Mouse (Mus musculus) hindbrain, embryonic 12.5 days (tissue): ENCODE measurements at regions not wholly inside any gene's neighbourhood (a gene's known extent, or its start where the extent isn't known, plus 50 kb on each side); places are given as distances from the start of the nearest gene placed in this dataset.
A peak's percentile ranks its signal among the peaks of the same experiment; 100 is the strongest.
"Not testable (repeated sequence)": the region's sequence is repeated elsewhere in the genome, so short reads cannot be mapped to it uniquely, and the experiment has no call there.

Experiments used
- ATAC-seq: fragments of 200-750 bp; cut with Nextera tagmentation; 2 replicates; pipeline ENCODE4 v1.8.0; 2017; ENCODE audit warnings: moderate TSS enrichment; ENCODE audit not compliant: low FRiP score
- H3K27ac ChIP-seq: fragments of 300-500 bp; sonication (generic); 2 replicates; pipeline ENCODE4 v1.5.1; 2016; ENCODE audit warnings: mild to moderate bottlenecking
- H3K27me3 ChIP-seq: fragments of 300-500 bp; sonication (generic); 2 replicates; pipeline ENCODE4 v1.6.1; 2016; ENCODE audit warnings: mild to moderate bottlenecking
- H3K36me3 ChIP-seq: fragments of 300-500 bp; sonication (generic); 2 replicates; pipeline ENCODE4 v1.6.1; 2016; ENCODE audit warnings: mild to moderate bottlenecking
- H3K4me1 ChIP-seq: fragments of 300-500 bp; sonication (generic); 2 replicates; pipeline ENCODE4 v1.6.1; 2016
- H3K4me2 ChIP-seq: fragments of 300-500 bp; sonication (generic); replicated peaks from 2 replicates; pipeline ENCODE4 v1.6.1; 2016; ENCODE audit warnings: mild to moderate bottlenecking
- H3K4me3 ChIP-seq: fragments of 300-500 bp; sonication (generic); 2 replicates; pipeline ENCODE4 v1.5.1; 2016; ENCODE audit warnings: mild to moderate bottlenecking
- H3K9ac ChIP-seq: fragments of 300-500 bp; sonication (generic); 2 replicates; pipeline ENCODE4 v1.6.1; 2016; ENCODE audit warnings: mild to moderate bottlenecking, moderate library complexity
- H3K9me3 ChIP-seq: fragments of 300-500 bp; sonication (generic); replicated peaks from 2 replicates; pipeline ENCODE4 v1.6.1; 2016; ENCODE audit warnings: mild to moderate bottlenecking
- WGBS: fragments of 180-500 bp; shearing (Covaris S2); methylation state at CpG from one replicate; pipeline ENCODE4 v1.1.7; 2016; 5-methylcytosine and 5-hydroxymethylcytosine counted together

- H3K4me2 ChIP-seq: no peak overlapping the region
- no peak; the same call in 1 of the 2 replicates for ATAC-seq
- WGBS: 51% methylated on average over 6 of the region's 6 CpGs
- no peaks in the 10 kb centered on the region for H3K27me3 ChIP-seq
- no peaks in the 10 kb centered on the region for H3K36me3 ChIP-seq
- no peak overlapping the region for H3K9ac ChIP-seq
- H3K9me3 ChIP-seq: no peaks in the 10 kb centered on the region
- H3K4me1 ChIP-seq: no peaks in the 10 kb centered on the region
- no peak overlapping the region for H3K4me3 ChIP-seq
- H3K27ac ChIP-seq: no peak overlapping the region
Measured at GRCm38 (mm10) chr5:60228966-60229365, 1579.7 kb upstream of the G6pd2 start.

DNA sequence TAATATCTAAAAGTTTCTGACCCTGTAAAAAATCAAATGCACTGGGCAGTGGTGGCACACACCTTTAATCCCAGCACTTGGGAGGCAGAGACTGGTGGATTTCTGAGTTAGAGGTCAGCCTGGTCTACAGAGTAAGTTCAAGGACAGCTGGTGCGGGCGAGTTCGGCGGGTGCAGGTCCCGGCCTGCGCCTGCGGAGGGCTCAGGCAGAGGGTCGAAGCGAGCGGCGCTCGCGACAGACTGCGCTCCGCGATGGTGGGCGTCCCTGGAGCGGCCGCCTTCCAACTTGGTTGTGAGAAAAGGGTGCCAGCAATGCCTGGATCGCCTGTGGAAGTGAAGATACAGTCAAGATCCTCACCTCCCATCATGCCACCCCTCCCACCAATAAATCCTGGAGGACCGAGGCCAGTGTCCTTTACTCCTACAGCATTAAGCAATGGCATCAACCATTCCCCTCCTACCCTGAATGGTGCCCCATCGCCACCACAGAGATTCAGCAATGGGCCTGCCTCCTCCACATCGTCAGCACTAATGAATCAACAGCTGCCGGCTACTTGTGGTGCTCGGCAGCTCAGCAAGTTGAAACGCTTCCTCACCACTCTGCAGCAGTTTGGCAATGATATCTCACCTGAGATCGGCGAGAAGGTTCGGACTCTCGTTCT, 1577.3 kb upstream of the G6pd2 start:
- Histone ChIP-seq H3K4me2 (peak overlapping the region; percentile 42), H3K4me3 (peak overlapping the region; percentile 14; the same call in 1 of the 2 replicates)
- not testable (repeated sequence) for H3K9ac ChIP-seq, H3K27ac ChIP-seq, H3K27me3 ChIP-seq, H3K9me3 ChIP-seq, H3K4me1 ChIP-seq, H3K36me3 ChIP-seq
- WGBS: 13% methylated on average over 30 of the region's 30 CpGs
- peak; percentile 76 for ATAC-seq

DNA sequence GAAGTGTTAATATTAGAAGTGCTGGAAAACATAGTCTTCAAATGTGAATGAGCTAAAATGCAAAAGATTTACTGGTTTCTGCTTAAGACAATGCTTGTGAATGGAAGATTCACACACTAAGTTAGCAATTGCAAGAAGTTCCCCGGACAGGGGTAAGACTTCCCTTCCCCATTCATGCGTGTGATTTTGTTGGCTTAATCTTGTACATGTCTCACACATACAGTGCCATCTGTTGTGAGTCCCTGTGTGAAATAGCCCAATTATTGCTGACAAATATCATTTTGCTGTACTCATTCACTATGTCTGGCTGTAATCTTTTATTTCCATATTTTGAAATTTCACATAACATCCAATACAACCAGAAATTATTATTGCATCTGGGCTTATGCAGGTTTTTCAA, 1564.4 kb upstream of the G6pd2 start:
- no peak overlapping the region for H3K4me3 ChIP-seq
- ATAC-seq: no peak
- 91% methylated on average over 2 of the region's 2 CpGs for WGBS
- H3K36me3 ChIP-seq: no peaks in the 10 kb centered on the region
- H3K4me1 ChIP-seq: no peaks in the 10 kb centered on the region
- H3K9ac ChIP-seq: no peak overlapping the region
- H3K4me2 ChIP-seq: no peak overlapping the region
- no peak overlapping the region for H3K27ac ChIP-seq
- no peaks in the 10 kb centered on the region for H3K27me3 ChIP-seq
- no peaks in the 10 kb centered on the region for H3K9me3 ChIP-seq

DNA sequence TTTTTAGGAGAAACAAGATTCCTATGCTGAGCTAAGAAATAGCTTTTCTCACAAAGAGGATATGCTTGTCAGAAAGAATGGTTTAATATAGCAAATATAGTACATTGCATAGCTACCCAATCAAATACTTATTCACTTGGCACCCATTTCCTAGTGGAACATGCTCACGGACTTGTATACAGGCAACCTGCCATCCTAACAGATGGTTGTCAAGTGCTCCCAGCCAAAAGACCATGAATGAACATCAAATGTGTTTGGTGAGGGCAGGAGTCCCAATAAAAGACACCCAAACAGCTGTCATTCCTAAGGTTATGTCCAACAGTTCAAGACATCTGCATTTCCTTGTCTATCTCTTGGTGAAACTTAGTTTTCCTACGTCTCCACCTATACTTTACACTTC, 1531.9 kb upstream of the G6pd2 start:
- no peak overlapping the region for H3K9ac ChIP-seq
- 85% methylated on average over 2 of the region's 2 CpGs for WGBS

More for the DNA sequence above, 1531.9 kb upstream of the G6pd2 start:
- ATAC-seq: no peak
- Histone ChIP-seq H3K36me3 (no peaks in the 10 kb centered on the region), H3K9me3 (no peaks in the 10 kb centered on the region), H3K27ac (no peak overlapping the region), H3K4me2 (no peak overlapping the region), H3K4me3 (no peak overlapping the region), H3K27me3 (no peaks in the 10 kb centered on the region), H3K4me1 (no peaks in the 10 kb centered on the region)
